Mouse (Mus musculus) CH12.LX (cell line): ENCODE results near the gene Poc1b. TPM values are rescaled to one million over a fixed set of nuclear protein-coding genes. Genes with fewer than 3 reads are reported as not detected.
"Not testable (repeated sequence)": the region's sequence is repeated elsewhere in the genome, so short reads cannot be mapped to it uniquely, and the experiment has no call there.

ENCODE experiments used
- DNase-seq: peaks from one replicate; pipeline ENCODE4 v3.0.0-alpha.2; 2013; ENCODE audit errors: extremely low read depth
- H3K27ac ChIP-seq: 2 replicates; pipeline ENCODE4 v1.5.1; 2012; ENCODE audit warnings: low read depth, mild to moderate bottlenecking, control low read depth, moderate library complexity; ENCODE audit not compliant: insufficient read depth
- H3K27me3 ChIP-seq: replicated peaks from 2 replicates; pipeline ENCODE3; 2012; ENCODE audit warnings: inconsistent platforms
- H3K36me3 ChIP-seq, 2 experiments: replicated peaks in 1 of 2; 2 replicates each; pipeline versions ENCODE3 to v1.6.1; 2012; ENCODE audit warnings: inconsistent platforms in 1 of 2, low read length in 1 of 2, mild to moderate bottlenecking in 1 of 2, mixed read lengths in 1 of 2, moderate library complexity in 1 of 2; ENCODE audit not compliant: control insufficient read depth in 1 of 2, insufficient read depth in 1 of 2
- H3K4me1 ChIP-seq, 2 experiments: 2 replicates each; pipeline ENCODE4 v1.6.1; 2012; ENCODE audit warnings: inconsistent platforms in 1 of 2, moderate library complexity in 1 of 2; ENCODE audit not compliant: insufficient read depth in 2 of 2, control insufficient read depth in 1 of 2
- H3K4me2 ChIP-seq: 2 replicates; pipeline ENCODE4 v1.6.1; 2012; ENCODE audit warnings: low read depth, mild to moderate bottlenecking, control low read depth; ENCODE audit not compliant: poor library complexity, insufficient read depth, severe bottlenecking
- H3K4me3 ChIP-seq, 3 experiments: fragments of 150-350 bp in 1 of 3; sonication (generic) in 1 of 3; replicated peaks in 1 of 3; 2 replicates each; pipeline versions ENCODE3 to v1.5.1; 2011 to 2012; ENCODE audit warnings: low read depth in 2 of 3, low read length in 2 of 3, mild to moderate bottlenecking in 2 of 3, moderate library complexity in 2 of 3, control low read depth in 1 of 3, improper control_type of control experiment in 1 of 3, inconsistent platforms in 1 of 3, mixed read lengths in 1 of 3; ENCODE audit not compliant: poor library complexity in 1 of 3
- H3K79me2 ChIP-seq: replicated peaks from 2 replicates; pipeline ENCODE4 v1.6.1; 2012; ENCODE audit warnings: mild to moderate bottlenecking, moderate library complexity; ENCODE audit not compliant: control insufficient read depth, poor library complexity, insufficient read depth, severe bottlenecking; ENCODE audit errors: extremely low read depth
- H3K9ac ChIP-seq: 2 replicates; pipeline ENCODE4 v1.6.1; 2012; ENCODE audit warnings: low read depth, mild to moderate bottlenecking, control low read depth, moderate library complexity; ENCODE audit not compliant: insufficient read depth
- H3K9me3 ChIP-seq: replicated peaks from 2 replicates; pipeline ENCODE3; 2012; ENCODE audit warnings: low read length, inconsistent platforms, mixed read lengths
- CTCF ChIP-seq, 2 experiments: IDR thresholded peaks in 1 of 2; conservative IDR thresholded peaks in 1 of 2; 2 replicates each; pipeline ENCODE4 v1.5.1; 2011 to 2012; ENCODE audit warnings: low read depth in 2 of 2, low read length in 2 of 2, improper control_type of control experiment in 1 of 2, inconsistent platforms in 1 of 2, mild to moderate bottlenecking in 1 of 2, moderate library complexity in 1 of 2
- JUN ChIP-seq: IDR thresholded peaks from 2 replicates; pipeline ENCODE4 v1.6.1; 2011; ENCODE audit warnings: low read depth, mild to moderate bottlenecking, low read length, improper control_type of control experiment, moderate library complexity; ENCODE audit not compliant: insufficient read depth
- MAX ChIP-seq: IDR thresholded peaks from 2 replicates; pipeline ENCODE4 v1.6.1; 2011; ENCODE audit warnings: low read length, improper control_type of control experiment
- MAZ ChIP-seq: IDR thresholded peaks from 2 replicates; pipeline ENCODE4 v1.6.1; 2012; ENCODE audit warnings: low read depth, mild to moderate bottlenecking, inconsistent platforms, low read length, improper control_type of control experiment, moderate library complexity
- MXI1 ChIP-seq: IDR thresholded peaks from 2 replicates; pipeline ENCODE4 v1.6.1; 2011; ENCODE audit warnings: mild to moderate bottlenecking, low read depth, low read length, improper control_type of control experiment
- POLR2AphosphoS2 ChIP-seq: IDR thresholded peaks from 2 replicates; pipeline ENCODE4 v1.6.1; 2011; ENCODE audit warnings: low read depth, low read length, improper control_type of control experiment
- TBP ChIP-seq: conservative IDR thresholded peaks from 2 replicates; pipeline ENCODE4 v1.6.1; 2011; ENCODE audit warnings: low read depth, low read length, improper control_type of control experiment
- ZNF384 ChIP-seq: IDR thresholded peaks from 2 replicates; pipeline ENCODE4 v1.6.1; 2012; ENCODE audit warnings: low read depth, low read length, improper control_type of control experiment, inconsistent platforms
- dilution Hi-C: fragments of 300-500 bp; cut with MboI; formaldehyde crosslinking; loops from 2 replicates; pipeline ENCODE4 v1.14.3; 2020; ENCODE audit warnings: low sequenced_read_pairs; ENCODE audit not compliant: extremely low pct_unique_long_range_greater_than_20kb, extremely low pct_ligation_motif_present
- in situ Hi-C: fragments of 300-500 bp; cut with MboI; formaldehyde crosslinking; loops from 3 replicates; pipeline ENCODE4 v1.14.3; 2019; ENCODE audit warnings: low sequenced_read_pairs, low pct_ligation_motif_present, low pct_unique_long_range_greater_than_20kb, mixed read lengths
- polyA plus RNA-seq: library from polyadenylated mRNA; unstranded; fragments of >175 nt; gene quantifications from 2 replicates; pipeline ENCODE4 v1.2.1, GENCODE M21; 2012; ENCODE audit warnings: low read depth; ENCODE audit not compliant: insufficient read length
- total RNA-seq, 2 experiments: library from RNA; depleted of rRNA; stranded (reverse); fragments of 300-350 nt in 1 of 2; fragments of >200 nt in 1 of 2; gene quantifications; 2 replicates each; pipeline ENCODE4 v1.2.3; 2012 to 2014

The Poc1b gene
- total and polyA plus RNA-seq, 3 experiments = 3.8 to 18.2 (median 5.6) TPM

DNA sequence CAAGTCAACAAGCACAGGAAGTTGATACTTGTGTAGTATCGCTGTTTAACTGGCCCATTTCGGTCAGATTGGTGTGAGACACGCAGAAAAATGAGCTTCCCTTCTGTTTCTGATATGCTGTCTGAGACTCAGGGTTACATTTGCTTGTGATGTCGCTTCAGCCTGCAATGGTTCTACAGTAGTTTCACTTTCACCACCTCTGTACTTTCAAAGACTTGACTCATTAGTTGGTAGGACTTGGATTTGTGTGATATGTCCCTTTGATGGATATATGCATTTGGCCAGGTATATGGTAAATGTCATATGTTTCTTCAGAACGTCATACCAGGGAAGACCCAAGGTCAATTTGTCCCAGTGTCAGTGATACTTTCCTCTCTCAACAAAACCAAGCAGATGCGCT is 104.2 kb downstream of the Poc1b start:
- no peaks in the 10 kb centered on the region for H3K9me3 ChIP-seq
- TF ChIP-seq MAX (0 out of 2 replicates have a peak, but pooled peaks have one; percentile 21), TBP (no peak)
- TF ChIP-seq, all 38 proteins: peak for 1
- Histone ChIP-seq H3K36me3 (no peaks in the 10 kb centered on the region), H3K27me3 (no peaks in the 10 kb centered on the region), H3K79me2 (no peaks in the 10 kb centered on the region), H3K4me2 (no peak overlapping the region), H3K27ac (no peak overlapping the region), H3K4me3 (no peak overlapping the region), H3K9ac (no peak overlapping the region), H3K4me1 (peaks cover under 1 to 10% of the 10 kb centered on the region in 2 experiments; a peak in 3 of 4 replicates)
- in situ Hi-C loops = no loop called here
- no peak for DNase-seq
- dilution Hi-C loops = no loop called here

DNA sequence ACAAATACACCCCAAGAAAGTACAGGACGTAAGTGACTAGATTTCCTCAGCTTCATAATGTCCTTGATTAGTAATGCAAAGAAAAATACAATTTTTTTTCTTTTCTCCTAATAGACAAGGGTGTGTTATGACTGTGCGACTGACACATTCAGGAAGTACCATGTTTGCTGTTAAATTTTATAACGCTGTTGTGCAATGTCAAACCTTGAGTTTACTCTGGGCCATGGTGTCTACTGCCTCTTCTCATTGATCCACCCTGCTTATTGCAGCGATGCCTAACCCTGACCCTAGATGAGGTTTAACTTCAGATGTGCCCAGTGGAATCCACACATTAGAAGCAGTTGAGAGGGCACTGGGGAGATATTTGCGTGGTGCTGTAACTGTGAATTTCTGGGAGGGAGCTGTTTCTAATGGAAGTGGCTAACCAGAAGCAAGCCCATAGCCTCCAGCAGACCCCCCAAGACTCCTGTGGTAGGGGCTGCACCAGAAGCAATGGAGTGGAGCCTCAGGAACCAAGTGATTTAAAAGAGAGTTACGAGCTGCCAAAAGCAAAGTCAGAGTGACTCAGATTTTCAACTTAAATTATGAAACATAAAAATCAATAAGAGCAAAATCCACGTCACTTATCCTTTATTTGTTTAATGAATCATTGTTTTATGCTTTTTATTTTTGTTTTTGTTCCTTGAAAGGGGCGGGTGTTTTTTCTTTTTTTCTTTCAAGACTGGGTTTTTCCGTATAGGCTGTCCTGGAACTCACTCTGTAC is 104.8 kb downstream of the Poc1b start:
- TF ChIP-seq MXI1 (0 out of 2 replicates have a peak, but pooled peaks have one; percentile 26), MAZ (no peak), ZNF384 (0 out of 2 replicates have a peak, but pooled peaks have one; percentile 21), POLR2AphosphoS2 (no peak)
- Histone ChIP-seq H3K27ac (no peak overlapping the region), H3K4me1 (peaks cover 0 to 5% of the 10 kb centered on the region in 2 experiments; a peak in 2 of 4 replicates), H3K4me2 (no peak overlapping the region), H3K27me3 (no peaks in the 10 kb centered on the region), H3K9me3 (no peaks in the 10 kb centered on the region), H3K79me2 (no peaks in the 10 kb centered on the region), H3K9ac (no peak overlapping the region), H3K36me3 (no peaks in the 10 kb centered on the region), H3K4me3 (no peak overlapping the region)
- dilution Hi-C loops (no loop called here), in situ Hi-C loops (no loop called here)
- no peak for DNase-seq

- dilution Hi-C loops (no loop called here), in situ Hi-C loops (no loop called here)
Observed at GRCm38 (mm10) chr10:99214421-99215299, 107.8 kb downstream of the Poc1b start.

DNA sequence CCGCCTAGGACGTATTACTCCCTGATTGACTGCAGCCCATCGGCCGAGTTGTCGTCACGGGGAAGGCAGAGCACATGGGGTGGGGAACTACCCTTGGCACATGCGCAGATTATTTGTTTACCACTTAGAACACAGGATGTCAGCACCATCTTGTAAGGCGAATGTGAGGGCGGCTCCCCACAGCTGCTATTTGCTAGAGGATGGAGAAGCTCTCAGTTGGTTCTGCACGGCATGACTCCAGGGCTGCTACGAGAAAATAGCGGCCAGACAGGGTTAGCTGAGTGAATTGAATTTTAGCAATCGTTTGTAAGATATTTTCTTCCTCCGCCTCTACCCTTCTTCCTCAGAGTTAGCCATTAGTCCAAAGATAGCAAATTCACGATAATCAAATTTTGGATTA is 109.7 kb downstream of the Poc1b start:
- H3K79me2 ChIP-seq, H3K36me3 ChIP-seq, dilution Hi-C loops, H3K4me2 ChIP-seq, H3K9me3 ChIP-seq, H3K27me3 ChIP-seq, H3K4me3 ChIP-seq, H3K9ac ChIP-seq, in situ Hi-C loops, H3K27ac ChIP-seq, DNase-seq, H3K4me1 ChIP-seq: not testable (repeated sequence)

More at GRCm38 (mm10) chr10:99214421-99215299, 107.8 kb downstream of the Poc1b start:
- H3K9me3 ChIP-seq = no peaks in the 10 kb centered on the region
- H3K4me3 ChIP-seq = no peak overlapping the region
- no peak overlapping the region for H3K9ac ChIP-seq
- H3K4me2 ChIP-seq = no peak overlapping the region
- H3K36me3 ChIP-seq = no peaks in the 10 kb centered on the region
- no peaks in the 10 kb centered on the region for H3K27me3 ChIP-seq
- DNase-seq = no peak
- H3K27ac ChIP-seq = no peak overlapping the region
- no peak for TF ChIP-seq MAX
- no peak for TF ChIP-seq CTCF (conservative IDR thresholded peaks at IDR 0.05 in 1 of 2, IDR thresholded peaks at IDR 0.05 in 1 of 2; ENCODE audit: low read depth in 2 of 2, low read length in 2 of 2)
- no peak for TF ChIP-seq JUN
- H3K4me1 ChIP-seq = peaks cover 0 to 5% of the 10 kb centered on the region in 2 experiments; a peak in 2 of 4 replicates
- no peaks in the 10 kb centered on the region for H3K79me2 ChIP-seq
